Mouse (Mus musculus) layer of hippocampus, postnatal 10 days (tissue): ENCODE results near the gene Map2k2. TPM values are rescaled to one million over a fixed set of nuclear protein-coding genes. Genes with fewer than 3 reads are reported as not detected.
"Not testable (repeated sequence)": the region's sequence is repeated elsewhere in the genome, so short reads cannot be mapped to it uniquely, and the experiment has no call there.

Experiments used
- DNase-seq, 2 experiments: peaks; one replicate each; pipeline ENCODE4 v3.0.0; 2021; ENCODE audit warnings: low spot score in 2 of 2
- microRNA-seq, 2 experiments: library from miRNA; unstranded; fragments of <30 nt; microRNA quantifications; one replicate each; pipeline ENCODE4 v1.2.0; 2021
- total RNA-seq, 2 experiments: library from RNA; stranded (reverse); gene quantifications; 2 replicates each; pipeline ENCODE4 v1.2.3; 2021

Gene Map2k2
- total RNA-seq, 2 experiments from 2014 or later = 139 to 150 TPM

GRCm38 (mm10) chr10:81174617-81175344 lies 69.1 kb downstream of the Map2k2 start:
- DNase-seq = peak; percentile 95 to 96

DNA sequence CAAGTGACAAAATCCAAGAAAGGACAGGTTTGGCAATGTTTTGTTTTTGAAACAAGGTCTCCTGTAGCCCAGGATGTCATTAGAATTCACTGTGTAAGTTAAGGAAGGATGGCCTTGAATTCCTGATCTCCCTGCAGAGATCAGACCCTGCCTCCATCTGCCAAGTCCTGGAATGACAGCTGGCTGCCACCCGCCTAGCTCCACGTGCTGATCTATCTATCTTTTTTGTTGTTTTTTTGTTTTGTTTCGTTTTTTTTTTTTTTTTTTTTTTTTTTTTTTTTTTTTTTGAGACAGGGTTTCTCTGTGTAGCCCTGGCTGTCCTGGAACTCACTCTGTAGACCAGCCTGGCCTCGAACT lies 69.6 kb downstream of the Map2k2 start:
- peak in 1 of 2 experiments; percentile 51 for DNase-seq

DNA sequence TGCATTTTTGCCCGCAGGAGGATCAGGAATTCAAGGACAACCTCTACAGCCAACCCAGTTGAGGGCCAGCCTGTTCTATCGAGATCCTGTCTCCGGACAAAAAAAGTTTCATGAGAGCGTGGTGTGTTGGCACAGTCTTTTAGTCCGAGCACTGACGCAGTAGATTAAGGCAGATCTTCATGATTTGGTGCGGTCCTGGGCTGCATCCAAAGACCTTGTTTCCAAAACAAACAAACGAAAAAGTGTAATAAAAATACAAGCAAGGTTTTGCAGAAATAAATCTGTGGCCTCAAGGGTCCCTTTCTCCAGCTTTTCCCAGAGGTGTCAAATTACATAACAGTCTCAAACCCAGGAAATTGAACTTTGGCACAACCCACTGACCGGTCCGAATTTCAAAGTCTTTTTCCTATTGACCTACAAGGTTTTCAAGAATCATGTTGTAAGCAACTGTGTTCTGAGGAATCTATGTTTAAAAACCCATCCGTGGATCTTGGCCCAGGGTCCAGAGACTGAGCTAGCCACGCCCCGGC lies 70.3 kb downstream of the Map2k2 start:
- peak in 1 of 2 experiments; percentile 51 for DNase-seq

DNA sequence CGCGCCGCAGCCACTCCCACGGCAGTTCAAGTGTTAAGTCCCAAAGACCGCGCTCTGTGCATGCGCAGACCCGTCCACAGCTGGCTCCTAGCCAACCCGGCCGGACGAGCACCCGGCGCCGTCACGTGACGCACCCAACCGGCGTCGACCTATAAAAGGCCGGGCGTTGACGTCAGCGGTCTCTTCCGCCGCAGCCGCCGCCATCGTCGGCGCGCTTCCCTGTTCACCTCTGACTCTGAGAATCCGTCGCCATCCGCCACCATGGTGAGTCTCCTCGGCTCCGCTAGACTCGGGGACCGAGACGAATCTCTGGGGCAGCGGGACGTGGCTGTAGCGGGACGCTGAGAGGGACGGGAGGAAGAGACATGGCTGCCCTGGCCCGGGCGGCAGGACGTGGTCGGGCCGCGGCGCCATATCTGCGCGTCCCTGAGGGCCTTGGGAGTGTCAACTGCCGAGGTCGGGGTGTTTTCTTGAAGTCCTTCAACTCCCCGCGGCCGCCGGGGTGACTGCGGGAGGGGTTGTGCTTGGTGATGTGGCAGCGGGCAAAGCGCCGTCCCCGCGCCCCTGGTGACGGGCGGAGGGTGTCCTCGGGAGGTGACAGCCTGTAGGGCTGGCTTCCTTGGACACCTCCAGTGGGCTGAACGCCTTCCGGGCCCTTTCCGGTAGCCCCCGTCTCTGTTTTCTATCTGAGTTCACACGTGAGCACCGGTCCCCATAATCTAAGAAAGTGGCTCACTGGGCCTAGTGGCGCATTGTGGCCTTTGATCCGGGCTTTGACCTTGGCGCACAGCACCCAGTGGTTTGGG lies 71.0 kb downstream of the Map2k2 start, which contains the start of gene Eef2:
Gene Eef2, plus strand, starts transcription at position 166 of the 806 bp plus-strand sequence.
- peak; percentile 99 to 100 for DNase-seq

GRCm38 (mm10) chr10:81177491-81177925 lies 71.8 kb downstream of the Map2k2 start:
- peak; percentile 50 to 64 for DNase-seq

GRCm38 (mm10) chr10:81177958-81178712 lies 72.4 kb downstream of the Map2k2 start:
- no peak for DNase-seq

- no peak for DNase-seq
These were observed 73.2 kb downstream of the Map2k2 start for GRCm38 (mm10) chr10:81178927-81179326.

- no peak for DNase-seq
These were observed 74.0 kb downstream of the Map2k2 start for GRCm38 (mm10) chr10:81179451-81180342.

DNA sequence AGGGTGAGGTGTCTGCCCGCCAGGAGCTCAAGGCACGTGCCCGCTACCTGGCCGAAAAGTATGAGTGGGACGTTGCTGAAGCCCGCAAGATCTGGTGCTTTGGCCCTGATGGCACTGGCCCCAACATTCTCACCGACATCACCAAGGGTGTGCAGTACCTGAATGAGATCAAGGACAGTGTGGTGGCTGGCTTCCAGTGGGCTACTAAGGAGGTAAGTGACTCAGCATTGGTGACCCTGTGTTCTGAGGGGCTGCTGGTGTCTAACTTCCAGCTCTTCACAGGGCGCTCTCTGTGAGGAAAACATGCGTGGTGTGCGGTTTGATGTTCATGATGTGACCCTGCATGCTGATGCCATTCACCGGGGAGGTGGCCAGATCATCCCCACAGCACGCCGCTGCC lies 75.2 kb downstream of the Map2k2 start:
- DNase-seq = no peak

DNA sequence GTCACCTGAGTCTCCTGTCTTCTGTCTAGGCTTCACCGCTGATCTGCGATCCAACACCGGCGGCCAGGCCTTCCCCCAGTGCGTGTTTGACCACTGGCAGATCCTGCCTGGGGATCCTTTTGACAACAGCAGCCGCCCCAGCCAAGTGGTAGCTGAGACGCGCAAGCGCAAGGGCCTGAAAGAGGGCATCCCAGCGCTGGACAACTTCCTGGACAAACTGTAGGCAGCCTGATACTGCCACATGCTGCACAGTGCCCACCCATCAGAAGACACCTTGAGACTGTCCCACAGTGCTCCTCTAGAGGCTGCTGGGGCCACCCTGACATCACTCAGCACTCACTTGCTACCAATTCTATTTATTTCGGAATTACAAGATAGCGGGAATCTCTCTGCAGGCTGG lies 76.1 kb downstream of the Map2k2 start:
- DNase-seq = not testable (repeated sequence)

DNA sequence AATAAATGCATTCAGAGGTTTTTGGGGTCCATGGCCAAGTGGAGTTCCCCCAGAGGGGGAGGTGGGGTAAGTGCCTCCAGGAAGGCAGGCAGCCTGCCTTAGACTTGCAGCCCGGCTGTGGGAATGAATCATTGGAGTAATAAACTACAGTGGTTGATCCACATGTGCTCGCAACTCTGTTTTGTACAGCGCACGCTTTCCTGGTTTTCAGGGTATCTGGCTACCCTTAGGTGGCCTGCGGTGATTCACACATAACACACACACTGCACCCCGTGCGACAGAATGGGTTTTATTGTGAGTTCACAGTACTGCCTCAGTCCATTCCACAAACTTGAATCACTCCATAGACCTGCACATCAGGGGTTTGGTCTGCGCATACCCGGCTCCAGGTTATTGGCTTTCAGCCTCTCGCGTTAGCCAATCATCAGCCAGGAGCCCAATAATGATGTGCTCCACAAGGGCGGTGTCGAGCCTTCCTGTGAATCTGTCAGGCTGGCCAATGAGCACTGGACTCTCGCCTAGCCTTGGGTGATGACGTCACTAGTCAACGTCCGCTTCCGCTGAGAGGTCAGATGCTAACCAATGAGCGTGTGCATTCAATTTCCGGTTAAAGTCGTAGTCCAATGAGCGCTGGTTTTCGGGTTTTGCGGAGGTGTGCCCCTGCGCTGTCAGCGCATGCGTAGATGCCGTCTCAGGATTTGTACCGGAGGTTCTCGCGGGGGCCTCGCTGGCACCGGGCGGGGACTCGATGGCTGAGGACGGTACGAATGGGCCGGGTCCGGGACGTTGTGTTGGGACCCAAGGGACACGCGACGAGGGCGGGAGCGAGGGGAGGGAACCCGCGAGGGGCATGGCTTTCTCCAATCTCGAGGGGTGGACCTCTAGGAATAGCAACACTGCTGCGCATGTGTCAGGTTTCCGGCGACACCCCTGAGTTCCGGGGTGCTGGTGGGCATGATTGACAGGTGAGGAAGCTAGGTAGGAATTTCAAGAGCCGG lies 76.9 kb downstream of the Map2k2 start, which contains the start of gene Dapk3:
Gene Dapk3, plus strand, starts transcription at position 670 of the 998 bp plus-strand sequence.
- peak; percentile 96 for DNase-seq

Small RNAs within 50 kb of the gene (microRNA-seq; reads per million reads assigned to microRNA genes)
- 0 reads per million in 2 experiments for gene Mir5615-1
- 0 reads per million in 2 experiments for gene Mir5615-2

Other genes starting within 250 kb of the Map2k2 start
- gene Tmprss9, start 234.1 kb upstream of the Map2k2 start, total RNA-seq = under 1 TPM; 0.11 to 0.16 TPM
- gene Timm13, start 204.9 kb upstream of the Map2k2 start, total RNA-seq = 100 to 1,000 TPM; 157 to 172 TPM
- 10 to 100 TPM; 23.1 to 26.2 TPM for gene Lmnb2, start 187.7 kb upstream of the Map2k2 start, total RNA-seq
- gene Gadd45b, start 175.8 kb upstream of the Map2k2 start, total RNA-seq = 10 to 100 TPM; 12.1 to 14.4 TPM
- gene Gng7, start 91.0 kb upstream of the Map2k2 start, total RNA-seq = 100 to 1,000 TPM; 145 to 156 TPM
- gene Diras1, start 80.3 kb upstream of the Map2k2 start, total RNA-seq = 100 to 1,000 TPM in 1 of 2 experiments, 10 to 100 TPM in 1; 92.4 to 110 TPM
- gene Slc39a3, start 68.5 kb upstream of the Map2k2 start, total RNA-seq = 10 to 100 TPM; 57.3 to 66.0 TPM
- gene Sgta, start 45.7 kb upstream of the Map2k2 start, total RNA-seq = 100 to 1,000 TPM; 176 to 186 TPM
- 10 to 100 TPM; 56.3 to 57.6 TPM for gene Thop1, start 35.9 kb upstream of the Map2k2 start, total RNA-seq
- gene Creb3l3, start 7.0 kb upstream of the Map2k2 start, total RNA-seq = under 1 TPM; 0.41 to 0.45 TPM
- gene Zbtb7a, start 29.3 kb downstream of the Map2k2 start, total RNA-seq = 10 to 100 TPM; 38.4 to 45.2 TPM
- 10 to 100 TPM; 26.7 to 29.7 TPM for gene Pias4, start 62.0 kb downstream of the Map2k2 start, total RNA-seq
- 1,000 to 10,000 TPM; 1,075 to 1,131 TPM for gene Eef2, start 70.7 kb downstream of the Map2k2 start, total RNA-seq
- gene Dapk3, start 77.1 kb downstream of the Map2k2 start, total RNA-seq = 10 to 100 TPM; 66.1 to 67.9 TPM
- not detected for gene 4930442H23Rik, start 77.9 kb downstream of the Map2k2 start, total RNA-seq
- under 1 TPM in 1 of 2 experiments, not detected in 1; 0.18 TPM for gene Nmrk2, start 96.1 kb downstream of the Map2k2 start, total RNA-seq
- gene Atcay, start 124.9 kb downstream of the Map2k2 start, total RNA-seq = 100 to 1,000 TPM; 170 to 177 TPM
- gene Zfr2, start 127.2 kb downstream of the Map2k2 start, total RNA-seq = 10 to 100 TPM; 58.0 to 66.8 TPM
- 100 to 1,000 TPM; 222 to 266 TPM for gene Matk, start 147.0 kb downstream of the Map2k2 start, total RNA-seq
- gene Mrpl54, start 161.0 kb downstream of the Map2k2 start, total RNA-seq = 10 to 100 TPM; 36.1 to 42.5 TPM
- 10 to 100 TPM; 31.3 to 37.4 TPM for gene Apba3, start 161.0 kb downstream of the Map2k2 start, total RNA-seq
- 1 to 10 TPM; 1.4 to 2.3 TPM for gene Tjp3, start 185.7 kb downstream of the Map2k2 start, total RNA-seq
- gene Pip5k1c, start 187.0 kb downstream of the Map2k2 start, total RNA-seq = 100 to 1,000 TPM; 305 to 311 TPM
- 10 to 100 TPM; 24.7 to 25.6 TPM for gene Cactin, start 215.2 kb downstream of the Map2k2 start, total RNA-seq
- 1 to 10 TPM; 1.9 to 2.9 TPM for gene Tbxa2r, start 222.8 kb downstream of the Map2k2 start, total RNA-seq
- gene Gipc3, start 237.4 kb downstream of the Map2k2 start, total RNA-seq = 1 to 10 TPM in 1 of 2 experiments, under 1 TPM in 1; 0.94 to 1.2 TPM
- 10 to 100 TPM; 25.1 to 30.9 TPM for gene Hmg20b, start 244.6 kb downstream of the Map2k2 start, total RNA-seq